Mouse (Mus musculus) neutrophil, adult 83 days (primary cell): ENCODE results near the gene Oard1. TPM values are rescaled to one million over a fixed set of nuclear protein-coding genes. Genes with fewer than 3 reads are reported as not detected.

Experiments
- total RNA-seq, 2 experiments: library from RNA; stranded (reverse); gene quantifications; one replicate each; pipeline ENCODE4 v1.2.4; 2023

Oard1 gene
- 10 to 100 TPM; 17.5 to 18.8 TPM for total RNA-seq

GRCm38 (mm10) chr17:48409380-48410298 lies at the start of gene Oard1, which contains the start of gene Nfya:
Oard1 (plus strand) TSS chr17:48410014.
Nfya (minus strand) TSS chr17:48409906.

DNA sequence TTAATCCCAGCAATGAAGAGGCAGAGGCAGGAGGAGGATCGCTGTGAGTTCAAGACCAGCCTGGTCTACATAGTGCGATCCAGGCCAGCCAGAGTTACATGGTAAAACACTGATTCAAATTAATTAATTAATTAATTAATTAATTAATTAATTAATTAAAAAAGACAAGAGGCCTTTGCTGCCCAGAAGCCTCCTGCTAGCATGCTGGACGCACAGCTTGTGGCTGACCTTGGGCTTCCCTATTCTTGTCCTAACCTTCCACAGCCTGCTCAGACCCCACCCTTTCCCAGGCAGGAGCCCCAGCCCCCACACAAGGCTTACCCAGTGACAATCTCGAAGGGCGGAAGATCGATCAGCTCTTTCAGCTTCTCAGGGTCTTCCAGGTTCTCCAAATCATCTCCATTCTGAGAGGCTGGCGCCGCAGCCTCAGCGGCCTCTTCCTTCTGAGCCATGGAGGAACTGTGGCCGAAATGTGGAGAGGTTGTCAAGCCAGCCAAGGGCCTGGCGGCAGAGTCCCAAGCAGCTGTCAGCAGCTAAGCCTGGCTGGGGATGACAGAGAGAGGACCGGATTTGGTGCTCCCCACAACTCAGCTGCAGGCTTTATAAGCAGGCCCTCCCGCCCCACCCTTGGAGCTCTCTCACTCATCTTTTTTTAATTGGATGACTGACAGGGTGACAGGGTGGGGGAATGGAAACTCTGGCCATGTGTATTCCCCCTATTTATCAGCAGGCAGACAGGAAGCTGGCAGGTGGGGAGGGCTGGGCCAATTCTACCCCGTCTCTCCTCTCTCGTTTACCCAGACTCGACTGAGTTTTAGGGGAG lies 22.6 kb downstream of the Oard1 start, which contains the start of gene Apobec2:
Apobec2 (minus strand) TSS at position 773 of the 823 bp plus-strand sequence.

GRCm38 (mm10) chr17:48451353-48451675 lies 41.5 kb downstream of the Oard1 start, which contains the start of gene Tspo2:
Tspo2 (minus strand) TSS chr17:48451522.

GRCm38 (mm10) chr17:48454688-48455087 lies 44.9 kb downstream of the Oard1 start, which contains the start of gene Unc5cl:
Unc5cl (plus strand) TSS chr17:48454901.

Other genes with a start within 250 kb of the Oard1 start
- 10 to 100 TPM; 72.0 to 73.9 TPM for gene A530064D06Rik, start 242.7 kb upstream of the Oard1 start, total RNA-seq
- gene Trem1, start 177.2 kb upstream of the Oard1 start, total RNA-seq = 100 to 1,000 TPM; 431 to 451 TPM
- 100 to 1,000 TPM; 335 TPM for gene Trem3, start 162.2 kb upstream of the Oard1 start, total RNA-seq
- gene Treml4, start 145.7 kb upstream of the Oard1 start, total RNA-seq = 10 to 100 TPM; 25.6 to 30.3 TPM
- 100 to 1,000 TPM; 100 to 107 TPM for gene Treml2, start 110.5 kb upstream of the Oard1 start, total RNA-seq
- gene B430306N03Rik, start 93.9 kb upstream of the Oard1 start, total RNA-seq = 100 to 1,000 TPM; 125 to 140 TPM
- 10 to 100 TPM; 10.9 to 12.3 TPM for gene Trem2, start 63.6 kb upstream of the Oard1 start, total RNA-seq
- gene Treml1, start 50.1 kb upstream of the Oard1 start, total RNA-seq = 1 to 10 TPM; 1.7 to 1.8 TPM
- 100 to 1,000 TPM in 1 of 2 experiments, 10 to 100 TPM in 1; 83.5 to 105 TPM for gene Nfya, start 108 bp upstream of the Oard1 start, total RNA-seq
- gene Apobec2, start 22.9 kb downstream of the Oard1 start, total RNA-seq = not detected
- 10 to 100 TPM in 1 of 2 experiments, 1 to 10 TPM in 1; 8.9 to 22.0 TPM for gene Tspo2, start 41.5 kb downstream of the Oard1 start, total RNA-seq
- under 1 TPM; 0.46 to 0.57 TPM for gene Unc5cl, start 44.9 kb downstream of the Oard1 start, total RNA-seq